Mouse (Mus musculus): ENCODE data around the gene Tmem88. TPM values are rescaled to one million over a fixed set of nuclear protein-coding genes. Genes with fewer than 3 reads are reported as not detected.

Gene Tmem88
- polyA plus RNA-seq, 1 experiment from 2014 or later = 39.6 TPM

- H3K9me3 ChIP-seq (replicated peaks; ENCODE audit: control insufficient read depth, low read length) = no peaks in the 10 kb centered on the region
- ATAC-seq (replicated peaks; ENCODE audit: extremely low read depth, insufficient read depth, low FRiP score) = 0 out of 2 replicates have a peak, but pooled peaks have one; percentile 35
- H3K4me2 ChIP-seq (ENCODE audit: low read depth, low read length) = no peak overlapping the region
- H3K36me3 ChIP-seq (ENCODE audit: control insufficient read depth, insufficient read depth) = no peaks in the 10 kb centered on the region
- 21% methylated on average over 4 of the region's 4 CpGs for WGBS
- no peak overlapping the region for H3K9ac ChIP-seq (ENCODE audit: low read length)
- 0 out of 2 replicates have a peak, but pooled peaks cover 2% of the 10 kb centered on the region for H3K4me1 ChIP-seq (ENCODE audit: control insufficient read depth, insufficient read depth, low read length)
- no peak overlapping the region for H3K4me3 ChIP-seq (ENCODE audit: low read length)
- H3K27me3 ChIP-seq (ENCODE audit: control insufficient read depth, insufficient read depth, low read length) = no peaks in the 10 kb centered on the region
- no peak overlapping the region for H3K27ac ChIP-seq (ENCODE audit: low read length)
These were observed 30.7 kb upstream of the Tmem88 start for GRCm38 (mm10) chr11:69428751-69429150.

- Histone ChIP-seq H3K27me3 (ENCODE audit: control insufficient read depth, insufficient read depth, low read length) (peaks cover 14% of the 10 kb centered on the region), H3K27ac (ENCODE audit: low read length) (no peak overlapping the region), H3K4me1 (ENCODE audit: control insufficient read depth, insufficient read depth, low read length) (0 out of 2 replicates have a peak, but pooled peaks cover 2% of the 10 kb centered on the region), H3K36me3 (ENCODE audit: control insufficient read depth, insufficient read depth) (no peaks in the 10 kb centered on the region), H3K4me2 (ENCODE audit: low read depth, low read length) (no peak overlapping the region), H3K4me3 (ENCODE audit: low read length) (no peak overlapping the region), H3K9me3 (replicated peaks; ENCODE audit: control insufficient read depth, low read length) (no peaks in the 10 kb centered on the region), H3K9ac (ENCODE audit: low read length) (no peak overlapping the region)
- ATAC-seq (replicated peaks; ENCODE audit: extremely low read depth, insufficient read depth, low FRiP score) = no peak
- WGBS = 87% methylated on average over 2 of the region's 2 CpGs
These were observed 28.2 kb upstream of the Tmem88 start for GRCm38 (mm10) chr11:69426246-69426645.

- H3K36me3 ChIP-seq (ENCODE audit: control insufficient read depth, insufficient read depth) = no peaks in the 10 kb centered on the region
- H3K9me3 ChIP-seq (replicated peaks; ENCODE audit: control insufficient read depth, low read length) = no peaks in the 10 kb centered on the region
- no peak for ATAC-seq (replicated peaks; ENCODE audit: extremely low read depth, insufficient read depth, low FRiP score)
- H3K27ac ChIP-seq (ENCODE audit: low read length) = no peak overlapping the region
- H3K4me3 ChIP-seq (ENCODE audit: low read length) = no peak overlapping the region
- 41% methylated on average over 6 of the region's 6 CpGs for WGBS
- H3K4me2 ChIP-seq (ENCODE audit: low read depth, low read length) = no peak overlapping the region
- peaks cover 20% of the 10 kb centered on the region for H3K27me3 ChIP-seq (ENCODE audit: control insufficient read depth, insufficient read depth, low read length)
- no peak overlapping the region for H3K9ac ChIP-seq (ENCODE audit: low read length)
- peaks cover 20% of the 10 kb centered on the region for H3K4me1 ChIP-seq (ENCODE audit: control insufficient read depth, insufficient read depth, low read length)
These were observed 25.9 kb upstream of the Tmem88 start for GRCm38 (mm10) chr11:69423885-69424284.

- ATAC-seq (replicated peaks; ENCODE audit: extremely low read depth, insufficient read depth, low FRiP score) = no peak
- H3K9ac ChIP-seq (ENCODE audit: low read length) = no peak overlapping the region
- H3K4me2 ChIP-seq (ENCODE audit: low read depth, low read length) = no peak overlapping the region
- H3K27me3 ChIP-seq (ENCODE audit: control insufficient read depth, insufficient read depth, low read length) = peaks cover 20% of the 10 kb centered on the region
- H3K36me3 ChIP-seq (ENCODE audit: control insufficient read depth, insufficient read depth) = no peaks in the 10 kb centered on the region
- no peaks in the 10 kb centered on the region for H3K9me3 ChIP-seq (replicated peaks; ENCODE audit: control insufficient read depth, low read length)
- WGBS = 87% methylated on average over 10 of the region's 10 CpGs
- peaks cover 26% of the 10 kb centered on the region for H3K4me1 ChIP-seq (ENCODE audit: control insufficient read depth, insufficient read depth, low read length)
- H3K27ac ChIP-seq (ENCODE audit: low read length) = no peak overlapping the region
- H3K4me3 ChIP-seq (ENCODE audit: low read length) = no peak overlapping the region
These were observed 24.8 kb upstream of the Tmem88 start for GRCm38 (mm10) chr11:69422842-69423241.

- 21% methylated on average over 25 of the region's 25 CpGs for WGBS
- Histone ChIP-seq H3K9me3 (replicated peaks; ENCODE audit: control insufficient read depth, low read length) (no peaks in the 10 kb centered on the region), H3K27me3 (ENCODE audit: control insufficient read depth, insufficient read depth, low read length) (peaks cover 20% of the 10 kb centered on the region), H3K4me1 (ENCODE audit: control insufficient read depth, insufficient read depth, low read length) (peaks cover 37% of the 10 kb centered on the region), H3K27ac (ENCODE audit: low read length) (no peak overlapping the region), H3K9ac (ENCODE audit: low read length) (peak overlapping the region; percentile 44), H3K36me3 (ENCODE audit: control insufficient read depth, insufficient read depth) (no peaks in the 10 kb centered on the region), H3K4me3 (ENCODE audit: low read length) (0 out of 2 replicates have a peak overlapping the region, but pooled peaks have one; percentile 79), H3K4me2 (ENCODE audit: low read depth, low read length) (peak overlapping the region; percentile 99)
- ATAC-seq (replicated peaks; ENCODE audit: extremely low read depth, insufficient read depth, low FRiP score) = no peak
These were observed 23.3 kb upstream of the Tmem88 start for GRCm38 (mm10) chr11:69421131-69421977.

- H3K27ac ChIP-seq (ENCODE audit: low read length) = no peak overlapping the region
- peak overlapping the region; percentile 73 for H3K9ac ChIP-seq (ENCODE audit: low read length)
- peaks cover 37% of the 10 kb centered on the region for H3K4me1 ChIP-seq (ENCODE audit: control insufficient read depth, insufficient read depth, low read length)
- no peaks in the 10 kb centered on the region for H3K36me3 ChIP-seq (ENCODE audit: control insufficient read depth, insufficient read depth)
- 14% methylated on average over 10 of the region's 10 CpGs for WGBS
- H3K4me2 ChIP-seq (ENCODE audit: low read depth, low read length) = peak overlapping the region; percentile 99
- no peaks in the 10 kb centered on the region for H3K9me3 ChIP-seq (replicated peaks; ENCODE audit: control insufficient read depth, low read length)
- peak overlapping the region; percentile 79 for H3K4me3 ChIP-seq (ENCODE audit: low read length)
- no peak for ATAC-seq (replicated peaks; ENCODE audit: extremely low read depth, insufficient read depth, low FRiP score)
- peaks cover 20% of the 10 kb centered on the region for H3K27me3 ChIP-seq (ENCODE audit: control insufficient read depth, insufficient read depth, low read length)
These were observed 22.5 kb upstream of the Tmem88 start for GRCm38 (mm10) chr11:69420554-69421000.

GRCm38 (mm10) chr11:69419813-69420553 lies 21.9 kb upstream of the Tmem88 start:
- no peak for ATAC-seq (replicated peaks; ENCODE audit: extremely low read depth, insufficient read depth, low FRiP score)

GRCm38 (mm10) chr11:69419443-69419812 lies 21.4 kb upstream of the Tmem88 start:
- WGBS = 1% methylated on average over 19 of the region's 19 CpGs
- Histone ChIP-seq H3K27me3 (ENCODE audit: control insufficient read depth, insufficient read depth, low read length) (peaks cover 20% of the 10 kb centered on the region), H3K9ac (ENCODE audit: low read length) (peak overlapping the region; percentile 73), H3K4me2 (ENCODE audit: low read depth, low read length) (peak overlapping the region; percentile 99), H3K4me3 (ENCODE audit: low read length) (peak overlapping the region; percentile 79), H3K4me1 (ENCODE audit: control insufficient read depth, insufficient read depth, low read length) (peaks cover 44% of the 10 kb centered on the region), H3K9me3 (replicated peaks; ENCODE audit: control insufficient read depth, low read length) (no peaks in the 10 kb centered on the region), H3K36me3 (ENCODE audit: control insufficient read depth, insufficient read depth) (no peaks in the 10 kb centered on the region), H3K27ac (ENCODE audit: low read length) (peak overlapping the region; percentile 99)
- ATAC-seq (replicated peaks; ENCODE audit: extremely low read depth, insufficient read depth, low FRiP score) = no peak

More at GRCm38 (mm10) chr11:69419813-69420553, 21.9 kb upstream of the Tmem88 start:
- Histone ChIP-seq H3K27ac (ENCODE audit: low read length) (peak overlapping the region; percentile 99), H3K9me3 (replicated peaks; ENCODE audit: control insufficient read depth, low read length) (no peaks in the 10 kb centered on the region), H3K27me3 (ENCODE audit: control insufficient read depth, insufficient read depth, low read length) (peaks cover 20% of the 10 kb centered on the region), H3K4me1 (ENCODE audit: control insufficient read depth, insufficient read depth, low read length) (peaks cover 38% of the 10 kb centered on the region), H3K36me3 (ENCODE audit: control insufficient read depth, insufficient read depth) (no peaks in the 10 kb centered on the region), H3K9ac (ENCODE audit: low read length) (peak overlapping the region; percentile 73), H3K4me3 (ENCODE audit: low read length) (peak overlapping the region; percentile 79), H3K4me2 (ENCODE audit: low read depth, low read length) (peak overlapping the region; percentile 99)
- under 1% methylated on average over 31 of the region's 31 CpGs for WGBS
